Mouse (Mus musculus) liver, embryonic 14.5 days (tissue): ENCODE measurements around the gene Rps21. TPM values are rescaled to one million over a fixed set of nuclear protein-coding genes. Genes with fewer than 3 reads are reported as not detected.

Experiments used
- ATAC-seq: fragments of 200-750 bp; cut with Nextera tagmentation; 2 replicates; pipeline ENCODE4 v1.8.0; 2017; ENCODE audit warnings: moderate number of reproducible peaks, mild to moderate bottlenecking, moderate library complexity; ENCODE audit not compliant: insufficient read depth
- DNase-seq, 3 experiments: peaks; one replicate each; pipeline ENCODE4 v3.0.0-alpha.2; 2012 to 2013; ENCODE audit warnings: low read depth in 3 of 3, low spot score in 3 of 3
- H3K27ac ChIP-seq: fragments of 300-500 bp; sonication (generic); 2 replicates; pipeline ENCODE4 v1.5.1; 2014; ENCODE audit warnings: moderate library complexity, mild to moderate bottlenecking, control low read depth, inconsistent platforms
- H3K27me3 ChIP-seq: fragments of 300-500 bp; sonication (generic); 2 replicates; pipeline ENCODE4 v1.6.1; 2014; ENCODE audit warnings: mild to moderate bottlenecking, low read length, moderate library complexity; ENCODE audit not compliant: control insufficient read depth, insufficient read depth
- H3K36me3 ChIP-seq: fragments of 300-500 bp; sonication (generic); replicated peaks from 2 replicates; pipeline ENCODE4 v1.6.1; 2014; ENCODE audit warnings: low read depth; ENCODE audit not compliant: control insufficient read depth, insufficient read depth
- H3K4me1 ChIP-seq, 2 experiments: fragments of 200-500 bp in 1 of 2; fragments of 300-500 bp in 1 of 2; sonication (generic) in 1 of 2; replicated peaks; 2 replicates each; pipeline ENCODE4 v1.6.1; 2012 to 2014; ENCODE audit warnings: antibody characterized with exemption in 1 of 2, inconsistent platforms in 1 of 2, low read length in 1 of 2; ENCODE audit not compliant: control insufficient read depth in 2 of 2, insufficient read depth in 2 of 2
- H3K4me2 ChIP-seq: fragments of 300-500 bp; sonication (generic); 2 replicates; pipeline ENCODE4 v1.6.1; 2014; ENCODE audit warnings: low read depth, mild to moderate bottlenecking, control low read depth, moderate library complexity
- H3K4me3 ChIP-seq, 2 experiments: fragments of 200-500 bp in 1 of 2; fragments of 300-500 bp in 1 of 2; sonication (generic) in 1 of 2; 2 replicates each; pipeline ENCODE4 v1.5.1; 2012 to 2014; ENCODE audit warnings: low read depth in 2 of 2, low read length in 2 of 2, mild to moderate bottlenecking in 2 of 2, control low read depth in 1 of 2, inconsistent platforms in 1 of 2, moderate library complexity in 1 of 2; ENCODE audit not compliant: insufficient read depth in 1 of 2
- H3K9ac ChIP-seq: fragments of 300-500 bp; sonication (generic); replicated peaks from 2 replicates; pipeline ENCODE4 v1.6.1; 2014; ENCODE audit warnings: mild to moderate bottlenecking, control low read depth, moderate library complexity
- H3K9me3 ChIP-seq: fragments of 300-500 bp; sonication (generic); 2 replicates; pipeline ENCODE4 v1.6.1; 2016; ENCODE audit warnings: low read length, mixed read lengths; ENCODE audit not compliant: control insufficient read depth
- CTCF ChIP-seq: IDR thresholded peaks from 2 replicates; pipeline ENCODE4 v1.5.1; 2016; ENCODE audit warnings: antibody characterized with exemption, low read depth, control low read depth
- EP300 ChIP-seq: IDR thresholded peaks from 2 replicates; pipeline ENCODE4 v1.6.1; 2016; ENCODE audit warnings: antibody characterized with exemption, low read depth
- WGBS: fragments of 180-500 bp; shearing (Covaris S2); extraction: QIAGEN DNeasy Blood & Tissue Kit; methylation state at CpG from one replicate; pipeline ENCODE4 v1.1.7; 2014; ENCODE audit not compliant: insufficient replicate concordance; 5-methylcytosine and 5-hydroxymethylcytosine counted together
- polyA plus RNA-seq, 2 experiments: library from polyadenylated mRNA; depleted of rRNA in 1 of 2; stranded (reverse) in 1 of 2; unstranded in 1 of 2; fragments of >200 nt; fragmentation: Nextera tagmentation in 1 of 2; extraction: Ambion mirVana in 1 of 2; gene quantifications; 2 replicates each; pipeline versions ENCODE4 v1.2.1 to v1.2.3; 2012 to 2014

Rps21 gene
- polyA plus RNA-seq, 2 experiments: 539 to 1,840 TPM

- no peak overlapping the region for H3K9ac ChIP-seq
- peaks cover 0 to 3% of the 10 kb centered on the region in 2 experiments; a peak in 1 of 4 replicates for H3K4me1 ChIP-seq
- peaks cover 38% of the 10 kb centered on the region for H3K27me3 ChIP-seq
Observed at GRCm38 (mm10) chr2:180225044-180225761, 32.0 kb upstream of the Rps21 start.

GRCm38 (mm10) chr2:180225762-180226378 is 31.3 kb upstream of the Rps21 start, which contains the start of gene Lama5:
Lama5 (minus strand) TSS chr2:180225859.
- Histone ChIP-seq H3K36me3 (no peaks in the 10 kb centered on the region), H3K27me3 (peaks cover 38% of the 10 kb centered on the region), H3K4me3 (peak within 1 kb of the TSS; percentile 29 to 52), H3K9me3 (no peaks in the 10 kb centered on the region), H3K27ac (no peak within 1 kb of the TSS), H3K4me2 (peak within 1 kb of the TSS; percentile 64), H3K4me1 (peaks cover 0 to 3% of the 10 kb centered on the region in 2 experiments; a peak in 1 of 4 replicates), H3K9ac (no peak within 1 kb of the TSS)
- DNase-seq (no peak), ATAC-seq (peak; percentile 61)
- WGBS: 1% methylated on average over 37 of the region's 37 CpGs
- no peak for TF ChIP-seq EP300
- TF ChIP-seq CTCF: no peak

More at GRCm38 (mm10) chr2:180225044-180225761, 32.0 kb upstream of the Rps21 start:
- peak overlapping the region; percentile 64 for H3K4me2 ChIP-seq
- no peak for TF ChIP-seq EP300
- no peak for TF ChIP-seq CTCF
- under 1% methylated on average over 55 of the region's 55 CpGs for WGBS
- DNase-seq: no peak
- ATAC-seq: no peak; the same call in 1 of the 2 replicates
- no peak overlapping the region for H3K27ac ChIP-seq
- no peaks in the 10 kb centered on the region for H3K9me3 ChIP-seq
- peak overlapping the region; percentile 29 to 52 for H3K4me3 ChIP-seq
- H3K36me3 ChIP-seq: no peaks in the 10 kb centered on the region

GRCm38 (mm10) chr2:180227262-180228059 is 29.7 kb upstream of the Rps21 start:
- H3K27me3 ChIP-seq: peaks cover 38% of the 10 kb centered on the region
- DNase-seq (peak in 1 of 3 experiments; percentile 29), ATAC-seq (peak; percentile 46)
- H3K27ac ChIP-seq: no peak overlapping the region
- peak overlapping the region; percentile 31 for H3K4me2 ChIP-seq
- TF ChIP-seq CTCF (peak; percentile 88), EP300 (no peak)
- H3K36me3 ChIP-seq: no peaks in the 10 kb centered on the region
- WGBS: 2% methylated on average over 21 of the region's 21 CpGs
- H3K9me3 ChIP-seq: no peaks in the 10 kb centered on the region
- H3K4me1 ChIP-seq: peaks cover 0 to 3% of the 10 kb centered on the region in 2 experiments; a peak in 2 of 4 replicates
- peak overlapping the region; percentile 6 to 7; a peak in 3 of 4 replicates for H3K4me3 ChIP-seq
- H3K9ac ChIP-seq: no peak overlapping the region

- no peaks in the 10 kb centered on the region for H3K9me3 ChIP-seq
- no peak overlapping the region for H3K9ac ChIP-seq
- H3K27ac ChIP-seq: no peak overlapping the region
- H3K4me3 ChIP-seq: no peak overlapping the region
- H3K27me3 ChIP-seq: peaks cover 38% of the 10 kb centered on the region
- ATAC-seq (no peak), DNase-seq (no peak)
- TF ChIP-seq EP300 (no peak), CTCF (no peak)
- H3K4me1 ChIP-seq: peaks cover 0 to 6% of the 10 kb centered on the region in 2 experiments; a peak in 2 of 4 replicates
- WGBS: 50% methylated on average over 6 of the region's 6 CpGs
- no peaks in the 10 kb centered on the region for H3K36me3 ChIP-seq
- H3K4me2 ChIP-seq: no peak overlapping the region
Observed at GRCm38 (mm10) chr2:180228060-180228458, 29.1 kb upstream of the Rps21 start.
